Mouse (Mus musculus) liver, adult 2 months (tissue): ENCODE measurements at regions not wholly inside any gene's neighbourhood (a gene's known extent, or its start where the extent isn't known, plus 50 kb on each side); places are given as distances from the start of the nearest gene placed in this dataset.

ENCODE experiments used
- DNase-seq: peaks from one replicate; pipeline ENCODE4 v3.0.0-alpha.2; 2011; ENCODE audit warnings: low read depth, low spot score; ENCODE audit errors: extremely low read depth
- H3K27ac ChIP-seq: fragments of 200-500 bp; replicated peaks from 2 replicates; pipeline ENCODE4 v1.5.1; 2012; ENCODE audit warnings: low read depth, mild to moderate bottlenecking, control low read depth, inconsistent platforms, low read length; ENCODE audit not compliant: insufficient read depth
- H3K27me3 ChIP-seq: fragments of 200-500 bp; 2 replicates; pipeline ENCODE4 v1.6.1; 2012; ENCODE audit warnings: mild to moderate bottlenecking, moderate library complexity, low read length, inconsistent platforms; ENCODE audit not compliant: control insufficient read depth, insufficient read depth
- H3K36me3 ChIP-seq: fragments of 200-500 bp; 2 replicates; pipeline ENCODE4 v1.6.1; 2012; ENCODE audit warnings: low read length, inconsistent platforms; ENCODE audit not compliant: control insufficient read depth, insufficient read depth
- H3K4me1 ChIP-seq: fragments of 200-500 bp; 2 replicates; pipeline ENCODE4 v1.6.1; 2011; ENCODE audit warnings: low read length; ENCODE audit not compliant: control insufficient read depth, insufficient read depth
- H3K4me3 ChIP-seq: fragments of 200-500 bp; 2 replicates; pipeline ENCODE4 v1.5.1; 2011; ENCODE audit warnings: low read depth, mild to moderate bottlenecking, control low read depth, low read length, moderate library complexity; ENCODE audit not compliant: insufficient read depth
- H3K79me2 ChIP-seq: fragments of 200-500 bp; 2 replicates; pipeline ENCODE4 v1.6.1; 2012; ENCODE audit warnings: inconsistent platforms, mild to moderate bottlenecking, low read length, moderate library complexity; ENCODE audit not compliant: control insufficient read depth, insufficient read depth
- H3K9ac ChIP-seq: fragments of 200-500 bp; 2 replicates; pipeline ENCODE4 v1.6.1; 2012; ENCODE audit warnings: low read depth, mild to moderate bottlenecking, control low read depth, inconsistent platforms, low read length
- CTCF ChIP-seq: fragments of 200-500 bp; IDR thresholded peaks from 2 replicates; pipeline ENCODE4 v1.5.1; 2011; ENCODE audit warnings: low read depth, low read length, control low read depth
- POLR2A ChIP-seq: fragments of 200-500 bp; IDR thresholded peaks from 2 replicates; pipeline ENCODE4 v1.6.1; 2011; ENCODE audit warnings: low read length, control low read depth; ENCODE audit not compliant: insufficient read depth; ENCODE audit errors: extremely low read depth
- WGBS: fragments of 180-500 bp; shearing (Covaris S2); methylation state at CpG from one replicate; pipeline ENCODE4 v1.1.7; 2018; 5-methylcytosine and 5-hydroxymethylcytosine counted together

- 27% methylated on average over 8 of the region's 8 CpGs for WGBS
- no peaks in the 10 kb centered on the region for H3K27me3 ChIP-seq
- H3K27ac ChIP-seq: no peak overlapping the region
- no peak overlapping the region for H3K9ac ChIP-seq
- no peaks in the 10 kb centered on the region for H3K36me3 ChIP-seq
- TF ChIP-seq POLR2A (no peak), CTCF (no peak)
- H3K4me3 ChIP-seq: no peak overlapping the region
- no peak for DNase-seq
- no peaks in the 10 kb centered on the region for H3K79me2 ChIP-seq
- H3K4me1 ChIP-seq: no peaks in the 10 kb centered on the region
Observed at GRCm38 (mm10) chr13:119232100-119233029, 196.0 kb upstream of the Paip1 start.

GRCm38 (mm10) chr13:119233030-119233385 is 195.4 kb upstream of the Paip1 start:
- no peak overlapping the region for H3K4me3 ChIP-seq
- WGBS: 76% methylated on average over 4 of the region's 4 CpGs
- no peaks in the 10 kb centered on the region for H3K36me3 ChIP-seq
- DNase-seq: no peak
- H3K27me3 ChIP-seq: no peaks in the 10 kb centered on the region
- no peak overlapping the region for H3K27ac ChIP-seq
- no peaks in the 10 kb centered on the region for H3K79me2 ChIP-seq
- no peak overlapping the region for H3K9ac ChIP-seq
- H3K4me1 ChIP-seq: no peaks in the 10 kb centered on the region
- TF ChIP-seq POLR2A (no peak), CTCF (no peak)

- Histone ChIP-seq H3K36me3 (no peaks in the 10 kb centered on the region), H3K9ac (no peak overlapping the region), H3K79me2 (no peaks in the 10 kb centered on the region), H3K4me1 (no peaks in the 10 kb centered on the region), H3K27me3 (no peaks in the 10 kb centered on the region), H3K4me3 (no peak overlapping the region), H3K27ac (no peak overlapping the region)
- TF ChIP-seq CTCF: no peak
- no peak for TF ChIP-seq POLR2A
- 17% methylated on average over 3 of the region's 3 CpGs for WGBS
- no peak for DNase-seq
Observed at GRCm38 (mm10) chr13:119233869-119234268, 194.5 kb upstream of the Paip1 start.

DNA sequence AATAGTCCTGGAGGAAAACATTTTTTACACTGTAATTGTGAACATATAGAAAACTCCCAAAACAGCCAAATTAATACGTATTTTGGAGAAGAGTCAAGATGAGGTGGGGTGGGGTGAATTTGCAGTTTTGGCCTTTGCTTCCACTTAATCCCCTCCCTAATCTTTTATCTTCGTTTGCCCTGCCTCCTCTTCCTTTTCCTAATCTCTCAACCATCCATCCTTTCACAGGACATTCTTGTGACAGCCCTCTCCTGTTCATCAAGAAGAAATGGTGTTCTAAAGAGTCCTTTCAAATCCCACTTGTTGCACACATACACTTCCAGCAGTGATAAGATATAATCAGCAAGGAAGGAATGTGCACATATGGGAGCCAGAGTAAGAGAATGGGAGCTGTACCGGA is 186.0 kb upstream of the Paip1 start:
- DNase-seq: no peak
- H3K27me3 ChIP-seq: no peaks in the 10 kb centered on the region
- H3K36me3 ChIP-seq: no peaks in the 10 kb centered on the region
- TF ChIP-seq POLR2A: no peak
- no peak for TF ChIP-seq CTCF
- no peaks in the 10 kb centered on the region for H3K79me2 ChIP-seq
- no peak overlapping the region for H3K27ac ChIP-seq
- H3K4me3 ChIP-seq: no peak overlapping the region
- no peaks in the 10 kb centered on the region for H3K4me1 ChIP-seq
- WGBS: 38% methylated on average over 3 of the region's 3 CpGs
- H3K9ac ChIP-seq: no peak overlapping the region

DNA sequence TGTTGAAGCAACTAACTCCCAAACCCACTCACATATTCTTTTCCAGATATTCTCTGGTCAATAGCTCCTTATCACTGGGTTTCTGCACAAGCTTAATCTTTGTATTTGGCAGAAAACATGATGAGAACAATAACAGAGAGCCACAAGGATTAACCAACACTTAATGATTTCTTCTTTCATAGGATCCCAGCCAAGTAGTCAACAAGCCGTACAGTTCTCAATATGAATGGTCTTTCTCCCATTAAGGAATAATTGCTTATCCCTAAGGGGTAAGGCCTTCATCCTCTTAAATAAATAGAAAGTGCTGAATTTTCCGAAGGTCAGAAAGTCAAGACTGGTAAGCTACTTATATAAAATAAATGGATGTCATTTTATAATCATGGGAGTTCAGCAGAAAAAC is 181.3 kb upstream of the Paip1 start:
- no peaks in the 10 kb centered on the region for H3K27me3 ChIP-seq
- H3K4me3 ChIP-seq: no peak overlapping the region
- WGBS: 85% methylated on average over 2 of the region's 2 CpGs
- no peak overlapping the region for H3K27ac ChIP-seq
- H3K79me2 ChIP-seq: no peaks in the 10 kb centered on the region
- DNase-seq: no peak
- no peaks in the 10 kb centered on the region for H3K4me1 ChIP-seq
- TF ChIP-seq CTCF (no peak), POLR2A (no peak)
- H3K9ac ChIP-seq: no peak overlapping the region
- no peaks in the 10 kb centered on the region for H3K36me3 ChIP-seq

DNA sequence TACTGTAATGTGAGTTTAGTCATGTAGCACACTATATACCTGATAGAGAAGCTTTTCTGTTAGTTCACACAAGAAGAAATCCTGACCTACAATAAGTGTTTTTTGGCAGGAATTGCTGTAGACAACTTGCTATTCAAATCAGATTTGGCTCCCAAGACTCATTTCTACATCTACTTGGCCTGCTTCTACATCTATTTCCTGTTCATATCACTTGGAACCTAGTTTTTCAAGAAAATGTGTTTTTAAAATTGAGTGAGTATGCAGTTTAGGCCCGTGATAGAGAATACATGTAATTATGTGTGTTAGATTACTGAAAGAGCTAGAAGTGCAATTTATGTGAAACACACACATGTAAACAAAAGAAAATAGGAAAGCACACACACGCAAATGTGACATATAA is 176.4 kb upstream of the Paip1 start:
- WGBS: 74% methylated on average over 2 of the region's 2 CpGs
- H3K4me3 ChIP-seq: no peak overlapping the region
- no peak for DNase-seq
- H3K79me2 ChIP-seq: no peaks in the 10 kb centered on the region
- H3K4me1 ChIP-seq: no peaks in the 10 kb centered on the region
- H3K27me3 ChIP-seq: no peaks in the 10 kb centered on the region
- H3K36me3 ChIP-seq: no peaks in the 10 kb centered on the region
- TF ChIP-seq POLR2A: no peak
- TF ChIP-seq CTCF: no peak
- H3K9ac ChIP-seq: no peak overlapping the region
- H3K27ac ChIP-seq: no peak overlapping the region
